ENCODE assay signal across 25 mouse cellular contexts in genomic region chr2:5402036-5402435, GRCm38 (mm10).
DNase-seq lines count a peak whose midpoint lies in the region; ATAC-seq lines count a peak whose summit lies in the region.
"Had no signal": no experiment of that assay in that cellular context is flagged by ENCODE, and none has a peak within 500 bp of the region (broad histone marks: within the 10 kb centered on the region; RNA-seq: fewer than 3 reads in every experiment).

No protein-coding gene starts in this region.

- no peak overlapping the region for H3K4me2 ChIP-seq in forebrain, embryonic 12.5 days
- H3K4me2 ChIP-seq: embryonic facial prominence, embryonic 12.5 days; embryonic facial prominence, embryonic 15.5 days; forebrain, embryonic 15.5 days; heart, embryonic 13.5 days; hindbrain, embryonic 12.5 days had no signal

- H3K4me3 ChIP-seq in limb, embryonic 10.5 days = no peak overlapping the region
- H3K4me3 ChIP-seq in forebrain, embryonic 12.5 days (replicated peaks) = no peak overlapping the region
- H3K4me3 ChIP-seq: embryonic facial prominence, embryonic 12.5 days; embryonic facial prominence, embryonic 15.5 days; forebrain, embryonic 15.5 days; heart, adult 2 months; heart, embryonic 10.5 days; heart, embryonic 13.5 days; hindbrain, embryonic 12.5 days had no signal

- no peak overlapping the region for H3K9ac ChIP-seq in forebrain, embryonic 12.5 days
- H3K9ac ChIP-seq: embryonic facial prominence, embryonic 12.5 days; embryonic facial prominence, embryonic 15.5 days; forebrain, embryonic 15.5 days; heart, embryonic 13.5 days; hindbrain, embryonic 12.5 days had no signal

- no peak for ATAC-seq in forebrain, embryonic 12.5 days (ENCODE audit: low FRiP score)
- ATAC-seq: forebrain, embryonic 15.5 days; hindbrain, embryonic 16.5 days; intestine, postnatal 0 days had no signal

- no peaks in the 10 kb centered on the region for H3K9me3 ChIP-seq in limb, embryonic 10.5 days (replicated peaks)
- H3K9me3 ChIP-seq in forebrain, embryonic 12.5 days = no peaks in the 10 kb centered on the region
- H3K9me3 ChIP-seq: embryonic facial prominence, embryonic 12.5 days; embryonic facial prominence, embryonic 15.5 days; forebrain, embryonic 15.5 days; heart, embryonic 10.5 days; heart, embryonic 13.5 days; hindbrain, embryonic 12.5 days had no signal

- H3K27ac ChIP-seq in limb, embryonic 10.5 days = no peak overlapping the region
- no peak overlapping the region for H3K27ac ChIP-seq in forebrain, embryonic 12.5 days
- H3K27ac ChIP-seq: embryonic facial prominence, embryonic 12.5 days; embryonic facial prominence, embryonic 15.5 days; forebrain, embryonic 15.5 days; heart, adult 2 months; heart, embryonic 10.5 days; heart, embryonic 13.5 days; hindbrain, embryonic 12.5 days had no signal

- DNase-seq in CD4-positive, CD25-positive, alpha-beta regulatory T cell, adult 2 months (ENCODE audit: low read depth, low spot score) = peak; percentile 60
- peak; percentile 22 for DNase-seq in R1 (ENCODE audit: low read depth, low spot score)
- DNase-seq in brain, adult 2 months (ENCODE audit: low read depth, low spot score) = peak; percentile 41
- peak; percentile 34 for DNase-seq in splenic B cell, adult 2 months (ENCODE audit: low read depth, low spot score)
- DNase-seq in limb, embryonic 10.5 days (ENCODE audit: low spot score) = no peak
- DNase-seq in left cerebral cortex, adult 8-10 months (ENCODE audit: low spot score in 2 of 2) = no peak
- DNase-seq: adrenal gland, adult 8-10 months; adrenal gland, postnatal 25 days; B cell, adult 2 months; cerebellum, adult 2 months; cerebellum, adult 9-11 months; cerebellum, postnatal 25 days; gastrocnemius, postnatal 36 days; heart, adult 2 months; heart, postnatal 14 days; kidney, adult 2 months had no signal

- no peaks in the 10 kb centered on the region for H3K27me3 ChIP-seq in splenic B cell, adult 2 months (ENCODE audit: control insufficient read depth, insufficient read depth, low read length, poor library complexity, severe bottlenecking)
- H3K27me3 ChIP-seq in limb, embryonic 10.5 days (ENCODE audit: low read depth, poor library complexity, severe bottlenecking) = no peaks in the 10 kb centered on the region
- H3K27me3 ChIP-seq in forebrain, embryonic 12.5 days = no peaks in the 10 kb centered on the region
- H3K27me3 ChIP-seq: embryonic facial prominence, embryonic 12.5 days; embryonic facial prominence, embryonic 15.5 days; forebrain, embryonic 15.5 days; hindbrain, embryonic 12.5 days had no signal

- no peaks in the 10 kb centered on the region for H3K36me3 ChIP-seq in splenic B cell, adult 2 months (ENCODE audit: control insufficient read depth, insufficient read depth, low read length, poor library complexity, severe bottlenecking)
- H3K36me3 ChIP-seq in limb, embryonic 10.5 days = no peaks in the 10 kb centered on the region
- H3K36me3 ChIP-seq in forebrain, embryonic 12.5 days (replicated peaks) = no peaks in the 10 kb centered on the region
- H3K36me3 ChIP-seq: embryonic facial prominence, embryonic 12.5 days; embryonic facial prominence, embryonic 15.5 days; forebrain, embryonic 15.5 days; heart, embryonic 10.5 days; heart, embryonic 13.5 days; hindbrain, embryonic 12.5 days had no signal

- H3K4me1 ChIP-seq in limb, embryonic 10.5 days = peaks cover 12% of the 10 kb centered on the region
- peaks cover 9% of the 10 kb centered on the region; the same call in 1 of the 2 replicates for H3K4me1 ChIP-seq in forebrain, embryonic 12.5 days
- H3K4me1 ChIP-seq: embryonic facial prominence, embryonic 12.5 days; embryonic facial prominence, embryonic 15.5 days; heart, embryonic 10.5 days; heart, embryonic 13.5 days; hindbrain, embryonic 12.5 days had no signal

- 93% methylated on average over 12 of the region's 12 CpGs for WGBS in limb, embryonic 10.5 days
- 93% methylated on average over 12 of the region's 12 CpGs for WGBS in forebrain, embryonic 12.5 days

Comparison
In these comparisons a context has a peak if more than half of its experiments do, and no peak if none do; other contexts are left out.
1. DNase-seq: peak in CD4-positive, CD25-positive, alpha-beta regulatory T cell, adult 2 months (single experiment), R1 (single experiment), brain, adult 2 months (single experiment) and splenic B cell, adult 2 months (single experiment); none in limb, embryonic 10.5 days (single experiment) and left cerebral cortex, adult 8-10 months (0 of 2).